Mouse (Mus musculus): ENCODE measurements around the gene Dmkn.
"Not testable (repeated sequence)": the region's sequence is repeated elsewhere in the genome, so short reads cannot be mapped to it uniquely, and the experiment has no call there.

Gene Dmkn

DNA sequence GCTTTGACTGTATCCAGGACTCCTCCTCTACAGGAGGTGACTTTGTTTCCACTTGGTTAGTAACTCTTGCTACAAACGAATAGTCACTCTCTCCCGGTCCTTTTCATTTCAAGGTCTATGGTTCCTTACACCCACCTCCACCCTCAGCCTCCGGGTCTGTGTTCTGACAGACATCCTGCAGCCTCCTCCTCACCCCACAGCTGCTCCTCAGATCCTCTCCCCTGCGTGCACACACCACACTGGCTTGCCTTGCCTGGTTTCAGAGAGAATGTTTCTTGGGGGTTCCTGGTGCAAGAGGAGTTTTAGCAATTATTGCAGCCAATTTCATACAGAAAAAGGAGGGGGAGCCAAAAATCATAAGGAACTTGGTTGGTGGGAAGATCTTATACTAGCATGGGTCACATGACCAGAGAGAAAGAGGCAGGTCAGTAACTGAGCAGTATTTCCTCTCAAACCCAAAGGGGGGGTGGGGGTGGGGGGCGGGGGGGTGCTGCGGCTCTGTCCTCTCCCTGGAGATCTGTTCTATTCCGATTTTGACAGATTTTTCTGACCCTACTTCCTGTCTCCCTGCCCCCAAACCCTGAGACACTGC lies 57.4 kb downstream of the Dmkn start:
- no peak for DNase-seq

DNA sequence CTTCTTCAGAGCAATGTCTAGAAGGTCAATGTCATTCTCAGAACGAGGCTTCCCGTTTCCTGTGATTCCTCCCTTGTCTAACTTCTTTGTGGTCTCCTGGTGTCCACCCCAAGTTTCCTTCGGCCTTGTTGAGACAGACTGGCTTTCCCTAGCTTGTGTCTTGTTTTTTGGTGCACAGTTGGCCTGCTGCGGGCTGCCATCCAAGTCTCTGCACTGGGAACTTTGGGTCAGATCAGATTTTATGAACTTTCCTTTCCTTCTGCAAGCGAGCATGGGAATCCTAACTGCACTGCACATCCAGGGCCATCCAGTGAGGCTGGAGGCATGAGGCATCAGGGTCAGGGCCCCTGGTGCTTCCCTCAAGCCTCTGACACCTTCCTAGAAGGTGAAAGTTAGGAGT lies 58.0 kb downstream of the Dmkn start:
- no peak for DNase-seq

DNA sequence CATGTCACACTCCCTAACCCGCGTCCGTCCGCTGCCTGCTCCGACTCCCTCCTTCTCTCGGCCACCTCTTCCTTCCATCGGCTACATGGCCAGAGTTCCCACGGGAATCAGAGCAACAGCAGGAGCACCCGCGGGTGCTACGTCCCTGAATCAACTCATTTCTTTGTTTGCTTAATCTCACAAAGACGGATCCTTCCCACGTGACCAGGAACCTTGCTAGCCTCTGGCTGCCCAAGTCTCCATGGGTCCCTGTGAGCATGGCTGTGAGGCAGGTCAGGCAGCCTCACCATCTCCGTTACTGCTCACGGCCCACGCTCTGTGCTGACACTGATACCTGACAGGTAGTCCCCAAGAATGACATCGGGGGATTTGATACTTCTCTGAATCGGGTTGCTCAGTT lies 60.1 kb downstream of the Dmkn start, which contains the start of gene Ffar2:
Ffar2 (minus strand) TSS at position 101 of the 400 bp plus-strand sequence.
- no peak for DNase-seq

DNA sequence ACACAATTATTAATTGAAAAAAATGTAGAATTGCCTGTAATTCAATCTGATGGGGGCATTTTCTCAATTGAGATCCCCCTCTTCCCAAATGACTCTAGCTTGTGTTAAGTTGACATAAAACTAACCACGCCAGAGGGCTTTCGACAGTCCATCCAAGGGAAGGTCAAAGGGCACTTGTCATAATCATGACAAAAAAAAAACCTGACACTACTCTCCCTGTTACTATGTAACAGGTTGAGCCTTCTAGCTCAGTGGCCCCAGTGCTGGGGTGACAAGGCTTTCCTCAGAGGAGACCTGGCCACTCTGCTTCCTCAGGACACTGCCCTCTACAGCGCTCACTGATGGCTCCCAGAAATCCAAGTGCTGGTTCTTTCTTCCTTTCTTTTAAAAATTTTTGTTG lies 60.8 kb downstream of the Dmkn start:
- DNase-seq: no peak

DNA sequence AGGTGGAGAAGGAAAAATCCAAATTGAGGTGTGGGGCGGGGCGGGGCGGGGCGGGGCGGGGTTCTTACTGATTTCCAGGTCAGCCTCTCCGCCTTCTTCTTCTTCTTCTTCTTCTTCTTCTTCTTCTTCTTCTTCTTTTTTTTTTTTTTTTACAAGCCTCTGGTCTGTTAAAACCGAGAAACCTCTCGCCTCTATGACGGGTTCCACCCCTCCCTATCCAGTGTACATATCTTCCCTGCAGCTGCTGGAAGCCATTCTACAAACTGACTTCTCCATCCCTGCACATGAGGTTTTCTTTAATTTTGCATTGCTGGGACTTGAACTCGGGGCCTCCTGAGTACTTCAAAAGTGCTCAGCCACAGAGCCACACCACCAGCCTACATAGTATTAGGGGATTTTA lies 63.1 kb downstream of the Dmkn start:
- DNase-seq: no peak

DNA sequence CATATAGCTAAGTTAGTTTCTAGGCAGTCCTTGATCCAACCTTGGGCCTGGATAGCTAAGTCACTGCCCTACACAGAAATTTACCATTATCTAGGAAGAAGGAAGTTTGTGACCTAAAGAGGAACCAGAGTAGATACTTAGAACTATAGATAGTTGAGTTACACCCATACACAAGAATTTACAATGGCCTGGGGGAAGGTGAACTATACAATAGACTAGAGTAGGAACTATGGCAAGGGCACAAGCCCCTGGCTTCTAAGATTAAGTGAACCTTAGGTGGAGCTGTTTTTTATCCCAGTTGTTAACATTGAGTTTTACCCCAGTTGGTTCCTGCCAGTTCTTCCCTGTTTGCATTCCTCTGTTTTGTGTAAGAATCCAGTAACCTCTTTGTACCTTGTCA lies 65.3 kb downstream of the Dmkn start:
- DNase-seq: not testable (repeated sequence)

DNA sequence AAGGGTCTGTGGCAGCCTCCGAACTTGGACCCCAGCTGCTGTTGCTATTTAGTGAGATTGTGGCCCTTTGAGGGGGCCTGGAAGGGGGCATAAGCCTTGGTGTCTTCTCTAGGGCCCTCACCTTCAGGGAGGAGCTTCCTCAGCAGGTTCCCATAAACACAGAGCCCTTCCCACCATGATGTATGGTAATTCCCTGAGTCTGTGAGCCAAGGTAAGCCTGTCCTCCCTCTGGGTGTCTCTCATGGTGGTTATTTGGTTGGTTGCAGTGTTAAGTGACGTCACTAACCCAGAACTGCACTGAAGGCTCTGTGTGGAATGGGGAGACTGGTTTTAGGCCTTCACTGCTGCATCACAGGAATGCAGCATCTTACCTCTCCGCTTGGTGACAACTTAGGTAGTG lies 65.9 kb downstream of the Dmkn start:
- DNase-seq: no peak
